Mouse (Mus musculus) midbrain, postnatal 0 days (tissue): ENCODE data around the gene Rnf144a. TPM values are rescaled to one million over a fixed set of nuclear protein-coding genes. Genes with fewer than 3 reads are reported as not detected.
"Not testable (repeated sequence)": the region's sequence is repeated elsewhere in the genome, so short reads cannot be mapped to it uniquely, and the experiment has no call there.

Experiments used
- ATAC-seq: fragments of 200-750 bp; cut with Nextera tagmentation; 2 replicates; pipeline ENCODE4 v1.8.0; 2017; ENCODE audit warnings: moderate number of reproducible peaks, mild to moderate bottlenecking, moderate TSS enrichment, moderate library complexity; ENCODE audit not compliant: low FRiP score
- DNase-seq: peaks from one replicate; pipeline ENCODE4 v3.0.0-alpha.2; 2015; ENCODE audit warnings: low spot score
- H3K27ac ChIP-seq: fragments of 300-500 bp; sonication (generic); 2 replicates; pipeline ENCODE4 v1.5.1; 2014; ENCODE audit warnings: low read depth, mild to moderate bottlenecking, low read length, mixed read lengths
- H3K27me3 ChIP-seq: fragments of 300-500 bp; sonication (generic); 2 replicates; pipeline ENCODE4 v1.6.1; 2014; ENCODE audit warnings: low read length, control low read depth, mixed read lengths; ENCODE audit not compliant: insufficient read depth
- H3K36me3 ChIP-seq: fragments of 300-500 bp; sonication (generic); 2 replicates; pipeline ENCODE4 v1.6.1; 2014; ENCODE audit warnings: low read length, control low read depth, mixed read lengths; ENCODE audit not compliant: insufficient read depth
- H3K4me1 ChIP-seq: fragments of 300-500 bp; sonication (generic); 2 replicates; pipeline ENCODE4 v1.6.1; 2014; ENCODE audit warnings: mild to moderate bottlenecking, control low read depth, antibody characterized with exemption, low read length, mixed read lengths; ENCODE audit not compliant: insufficient read depth
- H3K4me2 ChIP-seq: fragments of 300-500 bp; sonication (generic); 2 replicates; pipeline ENCODE4 v1.6.1; 2014; ENCODE audit warnings: low read depth, mild to moderate bottlenecking, low read length, mixed read lengths; ENCODE audit not compliant: poor library complexity, severe bottlenecking
- H3K4me3 ChIP-seq: fragments of 300-500 bp; sonication (generic); 2 replicates; pipeline ENCODE4 v1.5.1; 2014; ENCODE audit warnings: low read depth, mild to moderate bottlenecking, low read length, moderate library complexity
- H3K9ac ChIP-seq: fragments of 300-500 bp; sonication (generic); replicated peaks from 2 replicates; pipeline ENCODE4 v1.6.1; 2014; ENCODE audit warnings: mild to moderate bottlenecking, low read length, moderate library complexity, mixed read lengths; ENCODE audit not compliant: poor library complexity, severe bottlenecking
- H3K9me3 ChIP-seq: fragments of 300-500 bp; sonication (generic); 2 replicates; pipeline ENCODE4 v1.6.1; 2016; ENCODE audit warnings: low read length, control low read depth
- CTCF ChIP-seq: IDR thresholded peaks from 2 replicates; pipeline ENCODE4 v1.5.1; 2016; ENCODE audit warnings: antibody characterized with exemption, mild to moderate bottlenecking
- WGBS: fragments of 180-500 bp; shearing (Covaris S2); extraction: QIAGEN DNeasy Blood & Tissue Kit; methylation state at CpG from one replicate; pipeline ENCODE4 v1.1.7; 2014; 5-methylcytosine and 5-hydroxymethylcytosine counted together
- polyA plus RNA-seq: library from polyadenylated mRNA; unstranded; fragments of >200 nt; fragmentation: Nextera tagmentation; extraction: Ambion mirVana; gene quantifications from 2 replicates; pipeline ENCODE4 v1.2.1, GENCODE M21; 2015
- total RNA-seq: library from RNA; depleted of rRNA; stranded (reverse); fragments of >200 nt; gene quantifications from 2 replicates; pipeline ENCODE4 v1.2.3, GENCODE M21; 2014

Gene Rnf144a
- total and polyA plus RNA-seq, 2 experiments from 2014 or later = 22.0 to 32.0 TPM

GRCm38 (mm10) chr12:26302886-26303285, 112.2 kb downstream of the Rnf144a start:
- Histone ChIP-seq H3K9ac (no peak overlapping the region), H3K4me2 (no peak overlapping the region), H3K36me3 (peaks cover 3% of the 10 kb centered on the region; the same call in 1 of the 2 replicates), H3K27me3 (no peaks in the 10 kb centered on the region), H3K4me1 (no peaks in the 10 kb centered on the region), H3K9me3 (no peaks in the 10 kb centered on the region), H3K4me3 (no peak overlapping the region), H3K27ac (no peak overlapping the region)
- DNase-seq (no peak), ATAC-seq (no peak)
- TF ChIP-seq CTCF = no peak
- WGBS = 70% methylated on average over 5 of the region's 5 CpGs

GRCm38 (mm10) chr12:26299515-26300090, 115.5 kb downstream of the Rnf144a start:
- ATAC-seq (no peak), DNase-seq (peak; percentile 66)
- no peaks in the 10 kb centered on the region for H3K4me1 ChIP-seq
- no peaks in the 10 kb centered on the region for H3K36me3 ChIP-seq
- no peak overlapping the region for H3K27ac ChIP-seq
- no peak for TF ChIP-seq CTCF
- 15% methylated on average over 7 of the region's 7 CpGs for WGBS
- H3K9me3 ChIP-seq = no peaks in the 10 kb centered on the region
- no peak overlapping the region for H3K9ac ChIP-seq
- no peaks in the 10 kb centered on the region for H3K27me3 ChIP-seq
- no peak overlapping the region for H3K4me3 ChIP-seq
- no peak overlapping the region for H3K4me2 ChIP-seq

- ATAC-seq, H3K9me3 ChIP-seq, H3K27me3 ChIP-seq, H3K27ac ChIP-seq, H3K36me3 ChIP-seq, H3K4me2 ChIP-seq, H3K4me3 ChIP-seq, H3K9ac ChIP-seq, H3K4me1 ChIP-seq: not testable (repeated sequence)
- 12% methylated on average over 1 of the region's 1 CpGs for WGBS
- TF ChIP-seq CTCF = peak; percentile 76
- DNase-seq = peak; percentile 70
Observed at GRCm38 (mm10) chr12:26295995-26296394, 119.1 kb downstream of the Rnf144a start.

- no peak for DNase-seq
- 70% methylated on average over 2 of the region's 2 CpGs for WGBS
- Histone ChIP-seq H3K4me2 (no peak overlapping the region), H3K9ac (no peak overlapping the region), H3K9me3 (no peaks in the 10 kb centered on the region), H3K4me3 (no peak overlapping the region), H3K4me1 (no peaks in the 10 kb centered on the region), H3K36me3 (no peaks in the 10 kb centered on the region), H3K27me3 (no peaks in the 10 kb centered on the region), H3K27ac (no peak overlapping the region)
- no peak for ATAC-seq
- TF ChIP-seq CTCF = no peak
Observed at GRCm38 (mm10) chr12:26289200-26289599, 125.9 kb downstream of the Rnf144a start.

- ATAC-seq (no peak), DNase-seq (no peak)
- 82% methylated on average over 1 of the region's 1 CpGs for WGBS
Observed at GRCm38 (mm10) chr12:26288347-26288746, 126.7 kb downstream of the Rnf144a start.

GRCm38 (mm10) chr12:26285939-26286338, 129.1 kb downstream of the Rnf144a start:
- Histone ChIP-seq H3K9ac (no peak overlapping the region), H3K27ac (no peak overlapping the region), H3K4me1 (no peaks in the 10 kb centered on the region), H3K27me3 (no peaks in the 10 kb centered on the region), H3K36me3 (no peaks in the 10 kb centered on the region), H3K4me2 (no peak overlapping the region), H3K9me3 (no peaks in the 10 kb centered on the region), H3K4me3 (no peak overlapping the region)
- 84% methylated on average over 8 of the region's 8 CpGs for WGBS
- DNase-seq (no peak), ATAC-seq (no peak)
- no peak for TF ChIP-seq CTCF

More at GRCm38 (mm10) chr12:26288347-26288746, 126.7 kb downstream of the Rnf144a start:
- no peaks in the 10 kb centered on the region for H3K4me1 ChIP-seq
- no peaks in the 10 kb centered on the region for H3K36me3 ChIP-seq
- H3K4me2 ChIP-seq = no peak overlapping the region
- no peak for TF ChIP-seq CTCF
- no peak overlapping the region for H3K4me3 ChIP-seq
- no peaks in the 10 kb centered on the region for H3K9me3 ChIP-seq
- H3K27me3 ChIP-seq = no peaks in the 10 kb centered on the region
- no peak overlapping the region for H3K9ac ChIP-seq
- no peak overlapping the region for H3K27ac ChIP-seq
